Comparison of ENCODE assay signal across 12 mouse cellular contexts in the genomic region with DNA sequence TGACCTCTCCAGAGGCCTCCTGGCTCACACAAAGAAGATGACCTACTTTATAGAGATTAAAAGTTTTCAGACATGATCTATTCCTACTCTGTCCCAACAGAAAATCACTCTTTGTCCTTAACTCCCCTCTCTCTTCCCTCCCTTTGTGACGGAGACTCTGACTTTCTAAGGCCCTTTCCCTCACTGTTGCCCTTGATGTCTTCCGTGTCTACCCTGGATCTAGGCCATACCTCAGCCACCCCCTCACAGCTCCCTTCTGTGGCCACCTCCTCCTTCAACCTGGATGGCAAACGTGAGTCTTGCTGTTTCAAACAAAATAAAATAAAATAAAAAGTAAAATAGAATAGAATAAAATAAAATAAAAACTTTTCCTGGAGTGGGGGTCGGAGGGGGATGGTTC.
"Had no signal": no experiment of that assay in that cellular context is flagged by ENCODE, and none has a peak within 500 bp of the region (broad histone marks: within the 10 kb centered on the region; RNA-seq: fewer than 3 reads in every experiment).

No protein-coding gene starts in this region.

- H3K27ac ChIP-seq: layer of hippocampus, adult 2 months; left cerebral cortex, adult 2 months; liver, embryonic 13.5 days had no signal

- H3K9ac ChIP-seq: liver, embryonic 13.5 days had no signal

- H3K4me2 ChIP-seq: liver, embryonic 13.5 days; midbrain, embryonic 11.5 days had no signal

- H3K27me3 ChIP-seq: liver, embryonic 13.5 days had no signal

- H3K4me1 ChIP-seq: liver, embryonic 13.5 days had no signal

- H3K9me3 ChIP-seq: liver, embryonic 13.5 days had no signal

- H3K4me3 ChIP-seq: layer of hippocampus, adult 2 months; left cerebral cortex, adult 2 months; liver, embryonic 13.5 days had no signal

- DNase-seq: kidney, postnatal 14 days; layer of hippocampus, adult 9-11 months; liver, embryonic 13.5 days; lung, adult 2 months; lung, postnatal 14 days; lung, postnatal 4 days; midbrain, embryonic 14.5 days; thymus, adult 18-20 months; thymus, postnatal 36 days had no signal

- H3K36me3 ChIP-seq: liver, embryonic 13.5 days had no signal
